Comparison of ENCODE assay signal across 16 mouse cellular contexts in the genomic region with DNA sequence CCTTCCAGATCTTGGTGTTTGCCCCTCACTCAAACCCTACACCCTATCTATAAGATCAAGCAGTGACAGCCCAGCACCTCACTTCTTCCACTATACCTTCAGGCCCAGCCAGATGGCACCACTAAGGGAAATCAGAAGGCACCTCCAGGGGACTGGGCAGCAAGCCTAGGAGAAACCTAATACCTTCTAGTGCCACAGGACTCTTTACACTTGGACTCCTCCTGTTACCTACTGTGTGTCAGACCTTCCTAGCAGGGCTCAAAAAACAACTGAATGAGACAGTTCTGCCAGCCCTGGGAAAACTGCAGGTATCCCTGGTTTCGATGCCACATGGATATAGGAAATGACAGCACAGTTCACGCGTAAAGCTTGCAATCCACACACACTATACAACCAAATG. TPM values are rescaled to one million over a fixed set of nuclear protein-coding genes. Genes with fewer than 3 reads are reported as not detected.
DNase-seq lines count a peak whose midpoint lies in the region; ATAC-seq and TF ChIP-seq lines count a peak whose summit lies in the region.
"Had no signal": no experiment of that assay in that cellular context is flagged by ENCODE, and none has a peak within 500 bp of the region (broad histone marks: within the 10 kb centered on the region; RNA-seq: fewer than 3 reads in every experiment).

No protein-coding gene starts in this region.

- intact Hi-C loops in gastrocnemius, postnatal 14 days (cut with DNase I; ENCODE audit: low total_unique reads), result no loop called here
- intact Hi-C loops in left cerebral cortex, postnatal 36 days (cut with DNase I), result loop anchor here (5.0 kb wide), 1 partner anchor 33 kb away; no protein-coding TSS in a partner anchor

- H3K27me3 ChIP-seq in hindbrain, embryonic 16.5 days (replicated peaks; ENCODE audit: control insufficient read depth, insufficient read depth, low read length), result no peaks in the 10 kb centered on the region
- H3K27me3 ChIP-seq in hindbrain, embryonic 10.5 days (ENCODE audit: insufficient read depth, poor library complexity, severe bottlenecking), result no peaks in the 10 kb centered on the region
- H3K27me3 ChIP-seq in midbrain, postnatal 0 days (ENCODE audit: insufficient read depth, low read length), result no peaks in the 10 kb centered on the region
- H3K27me3 ChIP-seq in midbrain, embryonic 14.5 days (ENCODE audit: control insufficient read depth, insufficient read depth, low read length), result no peaks in the 10 kb centered on the region
- H3K27me3 ChIP-seq: CH12.LX; embryonic facial prominence, embryonic 12.5 days; megakaryocyte, embryonic 14.5 days had no signal

- H3K9ac ChIP-seq in hindbrain, embryonic 16.5 days (ENCODE audit: low read depth, low read length), result no peak overlapping the region
- H3K9ac ChIP-seq in midbrain, postnatal 0 days (replicated peaks; ENCODE audit: low read length, poor library complexity, severe bottlenecking), result no peak overlapping the region
- H3K9ac ChIP-seq in midbrain, embryonic 14.5 days (replicated peaks; ENCODE audit: low read length), result no peak overlapping the region
- H3K9ac ChIP-seq: embryonic facial prominence, embryonic 12.5 days had no signal

- no peaks in the 10 kb centered on the region for H3K9me3 ChIP-seq in hindbrain, embryonic 16.5 days (ENCODE audit: control insufficient read depth, low read length)
- no peaks in the 10 kb centered on the region for H3K9me3 ChIP-seq in hindbrain, embryonic 10.5 days
- H3K9me3 ChIP-seq in midbrain, postnatal 0 days (ENCODE audit: low read length), result no peaks in the 10 kb centered on the region
- no peaks in the 10 kb centered on the region for H3K9me3 ChIP-seq in midbrain, embryonic 14.5 days (ENCODE audit: control insufficient read depth, low read length)
- H3K9me3 ChIP-seq: embryonic facial prominence, embryonic 12.5 days; megakaryocyte, embryonic 14.5 days had no signal

- TF ChIP-seq POLR2A in lung, adult 2 months (IDR thresholded peaks at IDR 0.05; ENCODE audit: borderline replicate concordance, extremely low read depth, low read depth, low read length), result no peak

- TF ChIP-seq CTCF in midbrain, postnatal 0 days (IDR thresholded peaks at IDR 0.05), result no peak
- no peak for TF ChIP-seq CTCF in lung, adult 2 months (IDR thresholded peaks at IDR 0.05; ENCODE audit: insufficient read depth, low read length)

- H3K27ac ChIP-seq in hindbrain, embryonic 16.5 days (ENCODE audit: low read depth, low read length), result no peak overlapping the region
- no peak overlapping the region for H3K27ac ChIP-seq in hindbrain, embryonic 10.5 days
- no peak overlapping the region for H3K27ac ChIP-seq in midbrain, postnatal 0 days (ENCODE audit: low read depth, low read length)
- H3K27ac ChIP-seq in midbrain, embryonic 14.5 days (replicated peaks; ENCODE audit: low read depth, low read length), result no peak overlapping the region
- H3K27ac ChIP-seq: embryonic facial prominence, embryonic 12.5 days had no signal

- DNase-seq in hindbrain, embryonic 10.5 days (ENCODE audit: low spot score), result no peak
- peak; percentile 49 for DNase-seq in midbrain, postnatal 0 days (ENCODE audit: low spot score)
- no peak for DNase-seq in midbrain, embryonic 14.5 days
- peak; percentile 94 for DNase-seq in cerebellum, adult 9-10 months
- DNase-seq in gastrocnemius, postnatal 14 days, result peak; percentile 27
- DNase-seq in lung, adult 2 months, result no peak
- no peak for DNase-seq in left cerebral cortex, postnatal 36 days (ENCODE audit: low spot score in 2 of 2)
- DNase-seq: adrenal gland, postnatal 25 days; kidney, adult 9 months; layer of hippocampus, postnatal 36 days; lung, adult 18-20 months; thymus, postnatal 36 days had no signal

- WGBS in hindbrain, embryonic 16.5 days, result 88% methylated on average over 3 of the region's 3 CpGs
- 92% methylated on average over 3 of the region's 3 CpGs for WGBS in hindbrain, embryonic 10.5 days
- WGBS in midbrain, postnatal 0 days, result 87% methylated on average over 3 of the region's 3 CpGs
- WGBS in midbrain, embryonic 14.5 days, result 93% methylated on average over 3 of the region's 3 CpGs
- WGBS in lung, adult 2 months, result 97% methylated on average over 3 of the region's 3 CpGs

- ATAC-seq in hindbrain, embryonic 16.5 days, result peak; percentile 32; the same call in 1 of the 2 replicates
- no peak for ATAC-seq in midbrain, postnatal 0 days (ENCODE audit: low FRiP score)
- ATAC-seq in midbrain, embryonic 14.5 days (ENCODE audit: low FRiP score, low TSS enrichment), result no peak

- peaks cover 16% of the 10 kb centered on the region for H3K4me1 ChIP-seq in hindbrain, embryonic 16.5 days (ENCODE audit: control insufficient read depth, insufficient read depth, low read depth, low read length)
- H3K4me1 ChIP-seq in hindbrain, embryonic 10.5 days (replicated peaks), result peaks cover 11% of the 10 kb centered on the region
- H3K4me1 ChIP-seq in midbrain, postnatal 0 days (ENCODE audit: insufficient read depth, low read length), result 0 out of 2 replicates have a peak, but pooled peaks cover 2% of the 10 kb centered on the region
- no peaks in the 10 kb centered on the region for H3K4me1 ChIP-seq in midbrain, embryonic 14.5 days (ENCODE audit: control insufficient read depth, insufficient read depth, low read length)
- peaks cover 11% of the 10 kb centered on the region; the same call in 1 of the 2 replicates for H3K4me1 ChIP-seq in lung, adult 2 months (ENCODE audit: control insufficient read depth, insufficient read depth, low read length)

- H3K36me3 ChIP-seq in hindbrain, embryonic 16.5 days (ENCODE audit: control insufficient read depth, insufficient read depth, low read length), result no peaks in the 10 kb centered on the region
- H3K36me3 ChIP-seq in hindbrain, embryonic 10.5 days, result no peaks in the 10 kb centered on the region
- H3K36me3 ChIP-seq in midbrain, postnatal 0 days (ENCODE audit: insufficient read depth, low read length), result no peaks in the 10 kb centered on the region
- H3K36me3 ChIP-seq in midbrain, embryonic 14.5 days (ENCODE audit: control insufficient read depth, insufficient read depth, low read length), result no peaks in the 10 kb centered on the region
- H3K36me3 ChIP-seq: embryonic facial prominence, embryonic 12.5 days had no signal

- H3K4me2 ChIP-seq in hindbrain, embryonic 16.5 days (ENCODE audit: low read length), result no peak overlapping the region
- H3K4me2 ChIP-seq in midbrain, postnatal 0 days (ENCODE audit: low read depth, low read length, poor library complexity, severe bottlenecking), result no peak overlapping the region
- H3K4me2 ChIP-seq in midbrain, embryonic 14.5 days (ENCODE audit: low read length), result no peak overlapping the region
- H3K4me2 ChIP-seq: embryonic facial prominence, embryonic 12.5 days had no signal

- no peak overlapping the region for H3K4me3 ChIP-seq in hindbrain, embryonic 16.5 days (ENCODE audit: low read length)
- no peak overlapping the region for H3K4me3 ChIP-seq in hindbrain, embryonic 10.5 days
- no peak overlapping the region for H3K4me3 ChIP-seq in midbrain, postnatal 0 days (ENCODE audit: low read depth, low read length)
- no peak overlapping the region for H3K4me3 ChIP-seq in midbrain, embryonic 14.5 days (replicated peaks; ENCODE audit: low read depth, low read length)
- H3K4me3 ChIP-seq in lung, adult 2 months (replicated peaks; ENCODE audit: extremely low read depth, low read depth, low read length), result no peak overlapping the region
- H3K4me3 ChIP-seq: embryonic facial prominence, embryonic 12.5 days had no signal

RNA-seq across cellular contexts. Expression of a gene that starts 36.5 kb away (rescaled TPM):
- polyA plus RNA-seq in hindbrain, embryonic 16.5 days (2015; fragmentation: Nextera tagmentation; extraction: Ambion mirVana), result 6.0 and 6.8 TPM in 2 replicates
- polyA plus RNA-seq in hindbrain, embryonic 10.5 days (2016; fragmentation: Nextera tagmentation; extraction: Ambion mirVana), result 1.5 and 1.6 TPM in 2 replicates
- total RNA-seq in midbrain, postnatal 0 days (2014; rRNA removed), result 36.6 and 39.7 TPM in 2 replicates
- 3.7 and 4.3 TPM in 2 replicates for polyA plus RNA-seq in midbrain, postnatal 0 days (2015; fragmentation: Nextera tagmentation; extraction: Ambion mirVana)
- polyA plus RNA-seq in midbrain, embryonic 14.5 days (2014; fragmentation: Nextera tagmentation; extraction: Ambion mirVana), result 7.1 and 7.2 TPM in 2 replicates
- 1 to 10 TPM; 6.5 to 6.6 TPM for total RNA-seq in gastrocnemius, postnatal 14 days (2021)
- polyA plus RNA-seq in lung, adult 2 months (2012; rRNA removed), result 10.1 and 16.0 TPM in 2 replicates
- 100 to 1,000 TPM; 112 to 118 TPM for total RNA-seq in left cerebral cortex, postnatal 36 days (2021)

Comparison
In these comparisons a context has a peak if more than half of its experiments do, and no peak if none do; other contexts are left out.
1. DNase-seq: peak in midbrain, postnatal 0 days (single experiment), cerebellum, adult 9-10 months (single experiment) and gastrocnemius, postnatal 14 days (single experiment); none in hindbrain, embryonic 10.5 days (single experiment), midbrain, embryonic 14.5 days (single experiment), lung, adult 2 months (single experiment) and left cerebral cortex, postnatal 36 days (0 of 2).